Mouse (Mus musculus) liver, postnatal 0 days (tissue): ENCODE measurements around the gene Sh3gl1. TPM values are rescaled to one million over a fixed set of nuclear protein-coding genes. Genes with fewer than 3 reads are reported as not detected.

Experiments
- ATAC-seq: fragments of 200-750 bp; cut with Nextera tagmentation; 2 replicates; pipeline ENCODE4 v1.8.0; 2017; ENCODE audit warnings: mild to moderate bottlenecking, moderate library complexity
- DNase-seq: peaks from one replicate; pipeline ENCODE4 v3.0.0-alpha.2; 2016
- H3K27ac ChIP-seq: fragments of 300-500 bp; sonication (generic); 2 replicates; pipeline ENCODE4 v1.5.1; 2014; ENCODE audit warnings: antibody characterized with exemption, moderate library complexity, mild to moderate bottlenecking, low read depth
- H3K27me3 ChIP-seq: fragments of 300-500 bp; sonication (generic); 2 replicates; pipeline ENCODE4 v1.6.1; 2014; ENCODE audit warnings: low read length, control low read depth, mixed read lengths; ENCODE audit not compliant: insufficient read depth
- H3K36me3 ChIP-seq: fragments of 300-500 bp; sonication (generic); replicated peaks from 2 replicates; pipeline ENCODE4 v1.6.1; 2014; ENCODE audit warnings: mild to moderate bottlenecking, control low read depth, low read length, moderate library complexity, mixed read lengths; ENCODE audit not compliant: insufficient read depth
- H3K4me1 ChIP-seq: fragments of 300-500 bp; sonication (generic); 2 replicates; pipeline ENCODE4 v1.6.1; 2014; ENCODE audit warnings: antibody characterized with exemption, mild to moderate bottlenecking, control low read depth; ENCODE audit not compliant: insufficient read depth
- H3K4me2 ChIP-seq: fragments of 300-500 bp; sonication (generic); 2 replicates; pipeline ENCODE4 v1.6.1; 2014; ENCODE audit warnings: low read depth, mild to moderate bottlenecking, low read length, moderate library complexity, mixed read lengths
- H3K4me3 ChIP-seq: fragments of 300-500 bp; sonication (generic); 2 replicates; pipeline ENCODE4 v1.5.1; 2014; ENCODE audit warnings: low read depth, low read length
- H3K9ac ChIP-seq: fragments of 300-500 bp; sonication (generic); replicated peaks from 2 replicates; pipeline ENCODE4 v1.6.1; 2014; ENCODE audit warnings: mild to moderate bottlenecking, moderate library complexity
- H3K9me3 ChIP-seq: fragments of 300-500 bp; sonication (generic); 2 replicates; pipeline ENCODE4 v1.6.1; 2016; ENCODE audit warnings: mild to moderate bottlenecking, control low read depth, low read length, mixed read lengths
- CTCF ChIP-seq: sonication (generic); IDR thresholded peaks from 2 replicates; pipeline ENCODE4 v1.5.1; 2016; ENCODE audit warnings: antibody characterized with exemption, low read depth
- EP300 ChIP-seq: IDR thresholded peaks from 2 replicates; pipeline ENCODE4 v1.6.1; 2016; ENCODE audit warnings: antibody characterized with exemption, low read depth, mild to moderate bottlenecking
- WGBS: fragments of 180-500 bp; shearing (Covaris S2); extraction: QIAGEN DNeasy Blood & Tissue Kit; methylation state at CpG from one replicate; pipeline ENCODE4 v1.1.7; 2014; ENCODE audit not compliant: insufficient replicate concordance; 5-methylcytosine and 5-hydroxymethylcytosine counted together
- polyA plus RNA-seq: library from polyadenylated mRNA; unstranded; fragments of >200 nt; fragmentation: Nextera tagmentation; extraction: Ambion mirVana; gene quantifications from 2 replicates; pipeline ENCODE4 v1.2.1, GENCODE M21; 2015

Sh3gl1 gene
- polyA plus RNA-seq, 1 experiment from 2014 or later, result 35.9 TPM

GRCm38 (mm10) chr17:56027801-56028441 is 8.5 kb downstream of the Sh3gl1 start:
- no peak overlapping the region for H3K9ac ChIP-seq
- no peak for DNase-seq
- no peak overlapping the region for H3K4me3 ChIP-seq
- H3K27me3 ChIP-seq, result no peaks in the 10 kb centered on the region
- no peak for ATAC-seq
- TF ChIP-seq EP300 (no peak), CTCF (no peak)
- 81% methylated on average over 5 of the region's 5 CpGs for WGBS
- peaks cover 13% of the 10 kb centered on the region for H3K36me3 ChIP-seq
- H3K4me1 ChIP-seq, result peaks cover 36% of the 10 kb centered on the region
- no peak overlapping the region for H3K27ac ChIP-seq
- H3K4me2 ChIP-seq, result no peak overlapping the region
- H3K9me3 ChIP-seq, result no peaks in the 10 kb centered on the region

GRCm38 (mm10) chr17:56026881-56027280 is 9.6 kb downstream of the Sh3gl1 start:
- Histone ChIP-seq H3K27me3 (no peaks in the 10 kb centered on the region), H3K9me3 (no peaks in the 10 kb centered on the region), H3K27ac (no peak overlapping the region), H3K36me3 (peaks cover 10% of the 10 kb centered on the region; the same call in 1 of the 2 replicates), H3K9ac (no peak overlapping the region), H3K4me3 (no peak overlapping the region), H3K4me2 (no peak overlapping the region), H3K4me1 (peaks cover 36% of the 10 kb centered on the region)
- 60% methylated on average over 1 of the region's 1 CpGs for WGBS
- ATAC-seq (no peak), DNase-seq (no peak)
- TF ChIP-seq CTCF (no peak), EP300 (no peak)

- ATAC-seq, result no peak
- DNase-seq, result no peak
- no peak overlapping the region for H3K27ac ChIP-seq
- WGBS, result 60% methylated on average over 1 of the region's 1 CpGs
- no peak overlapping the region for H3K9ac ChIP-seq
- no peaks in the 10 kb centered on the region for H3K9me3 ChIP-seq
- no peak for TF ChIP-seq CTCF
- no peak for TF ChIP-seq EP300
- peaks cover 36% of the 10 kb centered on the region for H3K4me1 ChIP-seq
- peaks cover 10% of the 10 kb centered on the region; the same call in 1 of the 2 replicates for H3K36me3 ChIP-seq
- no peaks in the 10 kb centered on the region for H3K27me3 ChIP-seq
- no peak overlapping the region for H3K4me2 ChIP-seq
- H3K4me3 ChIP-seq, result no peak overlapping the region
These were observed 10.1 kb downstream of the Sh3gl1 start for GRCm38 (mm10) chr17:56026303-56026702.

- H3K27me3 ChIP-seq, result no peaks in the 10 kb centered on the region
- 67% methylated on average over 5 of the region's 5 CpGs for WGBS
- peaks cover 28% of the 10 kb centered on the region for H3K4me1 ChIP-seq
- no peak overlapping the region for H3K4me3 ChIP-seq
- no peak overlapping the region for H3K9ac ChIP-seq
- peaks cover 17% of the 10 kb centered on the region for H3K36me3 ChIP-seq
- H3K4me2 ChIP-seq, result no peak overlapping the region
- no peaks in the 10 kb centered on the region for H3K9me3 ChIP-seq
- ATAC-seq (no peak), DNase-seq (no peak)
- no peak overlapping the region for H3K27ac ChIP-seq
- no peak for TF ChIP-seq CTCF
- TF ChIP-seq EP300, result no peak
These were observed 11.5 kb downstream of the Sh3gl1 start for GRCm38 (mm10) chr17:56024931-56025330.

- ATAC-seq, result no peak
- H3K4me3 ChIP-seq, result no peak overlapping the region
- peaks cover 28% of the 10 kb centered on the region for H3K4me1 ChIP-seq
- 56% methylated on average over 2 of the region's 2 CpGs for WGBS
- no peaks in the 10 kb centered on the region for H3K9me3 ChIP-seq
- no peak overlapping the region for H3K27ac ChIP-seq
- H3K27me3 ChIP-seq, result no peaks in the 10 kb centered on the region
- peaks cover 17% of the 10 kb centered on the region for H3K36me3 ChIP-seq
- no peak for DNase-seq
- TF ChIP-seq CTCF (no peak), EP300 (no peak)
- H3K9ac ChIP-seq, result no peak overlapping the region
- no peak overlapping the region for H3K4me2 ChIP-seq
These were observed 12.0 kb downstream of the Sh3gl1 start for GRCm38 (mm10) chr17:56024476-56024875.

GRCm38 (mm10) chr17:56023386-56023785 is 13.0 kb downstream of the Sh3gl1 start:
- no peaks in the 10 kb centered on the region for H3K9me3 ChIP-seq
- H3K36me3 ChIP-seq, result peaks cover 26% of the 10 kb centered on the region
- TF ChIP-seq EP300 (no peak), CTCF (no peak)
- peaks cover 28% of the 10 kb centered on the region for H3K4me1 ChIP-seq
- peak overlapping the region; percentile 45 for H3K27ac ChIP-seq
- H3K9ac ChIP-seq, result no peak overlapping the region
- WGBS, result 27% methylated on average over 5 of the region's 5 CpGs
- H3K4me3 ChIP-seq, result no peak overlapping the region
- peak; percentile 12; the same call in 1 of the 2 replicates for ATAC-seq
- no peaks in the 10 kb centered on the region for H3K27me3 ChIP-seq
- DNase-seq, result no peak
- H3K4me2 ChIP-seq, result no peak overlapping the region
